Mouse (Mus musculus) left cerebral cortex, postnatal 10 days (tissue): ENCODE measurements around the gene Flnc. TPM values are rescaled to one million over a fixed set of nuclear protein-coding genes. Genes with fewer than 3 reads are reported as not detected.
A peak's percentile ranks its signal among the peaks of the same experiment; 100 is the strongest.
"Not testable (repeated sequence)": the region's sequence is repeated elsewhere in the genome, so short reads cannot be mapped to it uniquely, and the experiment has no call there.

Experiments
- DNase-seq, 2 experiments: peaks; one replicate each; pipeline ENCODE4 v3.0.0; 2021 to 2022; ENCODE audit warnings: low spot score in 2 of 2, mixed read lengths in 1 of 2; ENCODE audit errors: extremely low spot score in 1 of 2
- intact Hi-C: fragments of 180-260 bp; cut with DNase I; formaldehyde crosslinking; loops from one replicate; pipeline ENCODE4 v1.15.1; 2025
- total RNA-seq, 2 experiments: library from RNA; stranded (reverse); gene quantifications; 2 replicates each; pipeline ENCODE4 v1.2.3; 2021

The Flnc gene
- 1 to 10 TPM; 1.8 to 2.0 TPM for total RNA-seq

- peak in 1 of 2 experiments; percentile 59 for DNase-seq
- intact Hi-C loops, result no loop called here
Observed at GRCm38 (mm10) chr6:29433038-29433803, at the start of gene Flnc. Flnc (plus strand) TSS chr6:29433256.

DNA sequence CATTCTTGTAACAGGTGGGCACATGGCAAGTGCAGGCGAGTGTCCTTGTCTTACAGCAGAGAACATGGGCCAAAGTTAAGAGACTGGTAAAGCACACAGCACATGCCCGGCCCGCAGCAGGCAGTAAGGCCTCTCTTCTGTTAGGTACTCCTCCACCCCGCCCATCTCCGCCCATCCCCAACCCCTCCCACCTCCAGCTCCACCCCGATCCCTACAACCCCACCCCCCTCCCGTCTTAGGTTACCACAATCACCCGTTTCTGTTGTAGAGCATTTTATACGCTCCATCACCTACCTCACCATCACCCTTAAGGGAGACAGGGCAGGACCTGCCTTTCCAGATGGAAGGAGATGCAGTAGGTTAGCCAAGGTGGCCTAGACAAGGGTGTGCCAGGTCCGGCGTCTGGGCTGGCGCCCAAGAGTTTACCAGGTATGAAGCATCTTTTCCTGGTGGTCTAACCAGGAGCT lies 45.0 kb upstream of the Flnc start, which contains the start of gene Opn1sw:
Gene Opn1sw, minus strand, starts transcription at position 417 of the 467 bp plus-strand sequence.
- no peak for DNase-seq

DNA sequence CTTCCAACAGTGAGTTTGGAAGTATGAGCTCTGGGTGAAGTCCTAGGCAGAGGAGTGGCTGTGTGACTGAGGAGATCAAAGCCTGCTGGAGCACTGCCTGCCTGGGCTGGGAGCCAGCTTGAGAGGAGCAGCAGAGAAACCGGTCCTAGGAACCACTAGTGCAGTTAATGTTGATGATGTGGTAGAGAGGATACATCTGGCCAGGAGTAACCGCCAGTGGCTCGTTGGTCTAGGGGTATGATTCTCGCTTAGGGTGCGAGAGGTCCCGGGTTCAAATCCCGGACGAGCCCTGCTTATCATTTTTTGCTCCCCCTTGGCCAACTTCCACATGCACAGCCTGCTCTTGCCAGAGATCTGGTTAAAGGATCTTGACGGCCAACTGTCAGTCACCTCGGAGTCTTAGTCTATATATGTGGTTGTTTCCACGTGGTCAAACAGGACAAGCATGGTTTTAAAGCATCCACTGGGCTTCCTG lies 44.4 kb upstream of the Flnc start:
- intact Hi-C loops, result no loop called here
- DNase-seq, result peak; percentile 82 to 92

More for the DNA sequence above, 45.0 kb upstream of the Flnc start, which contains the start of gene Opn1sw:
- intact Hi-C loops, result no loop called here

DNA sequence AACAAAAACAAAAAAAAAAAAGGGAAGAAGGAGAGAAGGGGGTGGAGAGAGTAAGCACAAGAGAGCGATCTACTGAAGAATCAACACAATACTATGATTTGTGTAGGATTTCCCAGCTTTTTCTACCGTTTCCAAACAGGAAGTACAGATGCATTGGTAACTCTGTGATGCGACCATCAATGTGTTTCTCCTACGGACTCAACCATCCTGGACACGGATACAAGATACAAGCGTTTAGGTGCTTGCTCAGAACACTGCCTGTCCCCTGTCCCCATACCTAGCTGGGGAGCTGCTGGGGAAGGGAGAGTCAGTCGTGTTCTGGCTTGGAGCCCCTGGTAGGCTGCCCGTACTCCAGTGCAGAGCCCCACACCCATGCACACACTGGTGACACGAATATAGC lies 43.6 kb upstream of the Flnc start:
- intact Hi-C loops, result no loop called here
- no peak for DNase-seq

- DNase-seq, intact Hi-C loops: not testable (repeated sequence)
Observed at GRCm38 (mm10) chr6:29390500-29390899, 42.6 kb upstream of the Flnc start.

GRCm38 (mm10) chr6:29391241-29391640 lies 41.8 kb upstream of the Flnc start:
- intact Hi-C loops, DNase-seq: not testable (repeated sequence)

DNA sequence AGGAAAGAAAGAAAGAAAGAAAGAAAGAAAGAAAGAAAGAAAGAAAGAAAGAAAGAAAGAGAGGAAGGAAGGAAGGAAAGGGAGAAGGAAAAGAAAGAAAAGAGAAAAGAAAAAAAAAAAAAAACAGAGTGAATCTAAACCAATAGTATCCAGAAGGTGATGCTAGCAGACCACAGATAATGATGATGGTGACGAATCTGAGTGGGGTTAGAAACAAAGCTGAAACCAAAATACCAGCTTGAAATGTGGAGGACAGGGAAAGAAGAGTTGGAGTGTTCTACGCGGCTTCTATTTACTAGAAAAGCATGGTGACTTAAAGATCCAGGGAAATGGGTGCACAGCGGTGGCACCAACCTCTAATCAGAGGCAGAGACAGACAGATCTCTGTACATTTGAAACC lies 41.3 kb upstream of the Flnc start:
- intact Hi-C loops, result no loop called here
- no peak for DNase-seq

- DNase-seq, result no peak
- intact Hi-C loops, result no loop called here
Observed at GRCm38 (mm10) chr6:29394286-29394685, 38.8 kb upstream of the Flnc start.

DNA sequence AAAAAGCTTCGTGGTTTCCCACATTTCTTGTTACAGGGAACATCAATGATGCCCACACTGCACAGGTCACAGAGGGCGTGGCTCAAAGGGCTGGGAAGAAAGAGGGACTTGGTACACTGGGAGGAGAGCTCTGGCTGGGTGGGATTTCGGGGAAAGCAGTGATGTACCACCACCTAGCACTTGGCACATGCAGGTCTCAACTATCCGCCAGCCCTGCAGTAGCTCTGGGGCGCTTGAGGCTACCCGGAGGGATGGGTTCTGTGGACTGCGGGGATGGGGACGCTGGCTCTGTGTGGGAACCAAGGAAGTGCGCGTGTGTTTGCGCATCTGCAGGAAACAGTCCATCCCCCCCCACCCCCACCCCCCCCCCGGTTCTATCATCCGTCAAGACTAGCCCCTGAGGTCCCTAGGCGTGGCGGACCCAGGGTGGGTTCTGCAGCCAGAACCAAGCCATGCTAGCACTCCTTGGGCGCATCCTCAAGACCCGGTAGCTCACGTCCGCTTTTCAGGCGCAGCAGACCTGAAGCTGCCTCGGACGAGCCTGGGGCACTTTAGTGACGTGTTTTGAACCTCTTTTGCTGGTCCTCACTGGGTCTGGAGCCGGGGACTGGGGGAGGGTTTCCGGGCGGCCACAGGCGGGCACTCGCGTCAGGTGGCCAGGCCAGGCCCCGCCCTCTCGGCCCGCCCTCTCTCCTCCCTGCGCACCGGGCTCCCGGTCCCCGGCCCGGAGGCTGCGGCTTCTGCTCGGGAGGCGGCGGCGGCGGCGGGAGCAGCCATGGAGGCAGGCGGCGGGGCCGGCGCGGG lies 36.9 kb upstream of the Flnc start, which contains the start of gene Ccdc136:
Gene Ccdc136, plus strand, starts transcription at position 400 of the 804 bp plus-strand sequence.
- intact Hi-C loops, result no loop called here
- peak; percentile 58 to 87 for DNase-seq

DNA sequence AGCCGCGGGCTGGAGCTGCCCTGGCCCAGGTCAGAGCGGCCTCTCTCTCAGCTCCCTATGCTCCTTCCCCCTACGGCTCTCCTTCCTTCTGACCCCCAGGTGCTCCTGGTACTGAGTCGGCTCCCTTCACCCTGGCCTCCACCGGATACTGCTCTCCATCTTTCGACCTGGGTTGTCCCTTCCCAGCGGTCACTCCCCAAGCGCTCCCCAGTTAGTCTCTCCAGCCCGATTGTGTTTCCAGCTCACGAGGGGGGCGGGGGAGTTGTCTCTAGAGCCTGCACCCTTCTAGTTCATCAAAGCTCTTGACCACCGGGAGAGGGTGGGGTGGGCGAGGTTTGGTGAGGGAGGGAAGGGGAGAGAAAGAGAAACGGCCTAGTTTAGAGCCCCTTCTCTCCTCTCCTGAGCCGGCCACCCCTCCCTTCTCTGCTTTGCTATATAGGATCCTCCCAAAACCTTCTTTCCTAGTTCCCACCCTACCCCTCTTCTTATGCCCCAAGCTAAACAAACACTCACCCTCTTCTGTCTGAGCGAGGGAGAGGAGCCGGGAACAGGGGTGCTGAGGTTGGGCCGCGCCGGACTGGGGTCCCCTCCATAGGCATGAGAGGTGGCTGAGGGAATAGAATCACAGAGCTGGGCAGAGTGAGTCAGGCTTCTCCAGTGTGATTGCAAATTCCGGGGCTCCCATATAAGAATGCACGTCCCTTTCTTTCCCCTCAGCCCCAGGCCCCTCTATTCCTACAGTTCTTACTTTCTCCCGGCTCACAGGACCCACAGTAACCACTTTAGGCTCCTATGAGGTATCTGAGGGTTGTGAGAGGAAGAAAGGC lies 36.1 kb upstream of the Flnc start:
- DNase-seq, result peak in 1 of 2 experiments; percentile 61
- intact Hi-C loops, result no loop called here

- DNase-seq, result peak; percentile 55 to 69
- intact Hi-C loops, result no loop called here
Observed at GRCm38 (mm10) chr6:29397575-29397974, 35.5 kb upstream of the Flnc start.

- intact Hi-C loops, result no loop called here
- DNase-seq, result no peak
Observed at GRCm38 (mm10) chr6:29399851-29400250, 33.2 kb upstream of the Flnc start.

DNA sequence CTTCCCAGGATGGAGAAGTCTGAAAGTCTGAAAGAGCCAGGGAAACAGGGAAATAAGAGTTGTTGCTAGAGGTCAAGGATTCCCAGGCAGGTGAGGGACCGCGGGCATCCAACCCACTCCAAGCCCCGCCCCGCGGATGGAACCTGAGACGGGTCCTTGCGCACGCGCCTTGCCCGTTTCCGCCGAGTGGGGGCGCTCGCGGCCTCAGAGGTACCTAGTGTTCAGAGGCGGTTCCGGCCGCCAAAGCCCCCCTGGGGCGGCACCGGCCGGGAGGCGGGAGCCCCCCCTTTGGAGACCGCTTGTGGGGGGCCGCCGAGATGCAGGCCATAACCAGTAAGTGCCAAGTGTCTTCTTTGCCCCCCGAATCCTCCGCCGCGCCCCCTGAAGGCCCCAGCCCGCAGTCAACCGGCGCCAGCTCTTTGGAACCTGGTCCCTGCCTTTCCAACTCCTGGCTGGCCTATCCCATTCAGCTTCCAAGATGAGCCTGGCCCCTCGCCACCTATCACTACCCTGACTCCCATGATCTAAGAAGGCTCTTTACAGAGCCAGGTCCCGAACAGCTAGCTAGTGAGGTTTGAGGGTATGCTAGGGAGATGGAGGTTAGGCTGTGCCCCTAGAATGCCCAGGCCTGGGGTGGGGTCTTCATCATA lies 30.2 kb upstream of the Flnc start:
- intact Hi-C loops, result no loop called here
- DNase-seq, result peak in 1 of 2 experiments; percentile 60

GRCm38 (mm10) chr6:29406412-29406811 lies 26.6 kb upstream of the Flnc start:
- intact Hi-C loops, result no loop called here
- peak in 1 of 2 experiments; percentile 20 for DNase-seq

- DNase-seq, result no peak
- intact Hi-C loops, result no loop called here
Observed at GRCm38 (mm10) chr6:29415446-29415845, 17.6 kb upstream of the Flnc start.

- intact Hi-C loops, result no loop called here
- DNase-seq, result no peak
Observed at GRCm38 (mm10) chr6:29420596-29420995, 12.5 kb upstream of the Flnc start.

- intact Hi-C loops, result no loop called here
Observed at GRCm38 (mm10) chr6:29425118-29425517, 7.9 kb upstream of the Flnc start.

GRCm38 (mm10) chr6:29426331-29426730 lies 6.7 kb upstream of the Flnc start:
- intact Hi-C loops, result no loop called here
- DNase-seq, result no peak

More at GRCm38 (mm10) chr6:29425118-29425517, 7.9 kb upstream of the Flnc start:
- no peak for DNase-seq
